Mouse (Mus musculus) liver, adult 2 months (tissue): Measurements from ENCODE around the gene Cd44.

Experiments used
- CTCF ChIP-seq: fragments of 200-500 bp; IDR thresholded peaks from 2 replicates; pipeline ENCODE4 v1.5.1; 2011; ENCODE audit warnings: low read depth, low read length, control low read depth
- POLR2A ChIP-seq: fragments of 200-500 bp; IDR thresholded peaks from 2 replicates; pipeline ENCODE4 v1.6.1; 2011; ENCODE audit warnings: low read length, control low read depth; ENCODE audit not compliant: insufficient read depth; ENCODE audit errors: extremely low read depth

DNA sequence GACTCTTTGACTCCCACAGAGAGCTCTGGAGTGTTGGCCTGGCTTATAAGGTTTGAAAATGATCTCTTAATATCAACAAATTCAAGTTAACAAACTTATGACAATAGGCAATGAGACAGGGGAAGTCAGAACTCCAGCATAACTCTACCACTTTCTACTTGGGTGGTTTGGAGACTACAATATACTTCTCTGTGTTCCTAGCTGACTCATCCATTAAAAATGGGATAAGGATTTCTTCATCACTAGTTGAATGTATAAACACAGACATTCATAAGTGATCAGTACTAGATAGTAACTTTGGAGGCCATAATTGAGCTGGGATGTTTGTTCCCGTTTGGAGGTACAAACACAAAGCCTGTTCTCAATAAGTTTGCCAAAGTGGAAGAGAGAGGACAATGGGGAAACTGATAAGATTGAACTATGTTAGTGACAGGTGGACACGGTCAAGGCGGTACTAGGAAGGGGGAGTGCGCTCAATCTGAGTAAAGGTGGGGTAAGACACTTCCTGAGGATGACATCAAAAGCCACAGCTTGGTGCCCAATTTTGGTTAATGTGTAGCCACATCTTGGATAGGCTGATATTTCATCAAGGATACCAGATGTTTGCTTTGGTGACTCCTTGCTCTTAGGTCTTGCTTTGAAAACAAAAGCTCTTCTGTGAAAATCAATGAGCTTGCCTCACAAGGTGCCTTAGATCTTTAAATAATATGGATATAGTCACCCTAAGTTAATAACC lies 95.5 kb downstream of the Cd44 start:
- TF ChIP-seq POLR2A, result no peak
- TF ChIP-seq CTCF, result no peak
